Mouse (Mus musculus) midbrain, embryonic 11.5 days (tissue): ENCODE measurements around the gene Ube2r2. TPM values are rescaled to one million over a fixed set of nuclear protein-coding genes. Genes with fewer than 3 reads are reported as not detected.

ENCODE experiments used
- ATAC-seq: fragments of 200-750 bp; cut with Nextera tagmentation; 2 replicates; pipeline ENCODE4 v1.8.0; 2017; ENCODE audit warnings: moderate TSS enrichment, moderate library complexity; ENCODE audit not compliant: low FRiP score
- DNase-seq: peaks from one replicate; pipeline ENCODE4 v3.0.0; 2015; ENCODE audit warnings: low spot score; ENCODE audit errors: missing footprints
- H3K27ac ChIP-seq: fragments of 300-500 bp; sonication (generic); 2 replicates; pipeline ENCODE4 v1.5.1; 2014; ENCODE audit warnings: low read depth, low read length
- H3K27me3 ChIP-seq: fragments of 300-500 bp; sonication (generic); 2 replicates; pipeline ENCODE4 v1.6.1; 2014; ENCODE audit warnings: mild to moderate bottlenecking, low read length, moderate library complexity, mixed read lengths; ENCODE audit not compliant: control insufficient read depth, insufficient read depth
- H3K36me3 ChIP-seq: fragments of 300-500 bp; sonication (generic); 2 replicates; pipeline ENCODE4 v1.6.1; 2014; ENCODE audit warnings: mild to moderate bottlenecking, low read length, moderate library complexity, mixed read lengths; ENCODE audit not compliant: control insufficient read depth, insufficient read depth
- H3K4me1 ChIP-seq: fragments of 300-500 bp; sonication (generic); 2 replicates; pipeline ENCODE4 v1.6.1; 2014; ENCODE audit warnings: low read length; ENCODE audit not compliant: control insufficient read depth, insufficient read depth
- H3K4me2 ChIP-seq: fragments of 300-500 bp; sonication (generic); 2 replicates; pipeline ENCODE4 v1.6.1; 2014; ENCODE audit warnings: mild to moderate bottlenecking, moderate library complexity
- H3K4me3 ChIP-seq: fragments of 300-500 bp; sonication (generic); 2 replicates; pipeline ENCODE4 v1.5.1; 2014; ENCODE audit warnings: low read depth, low read length
- H3K9ac ChIP-seq: fragments of 300-500 bp; sonication (generic); 2 replicates; pipeline ENCODE4 v1.6.1; 2014; ENCODE audit warnings: low read length
- H3K9me3 ChIP-seq: fragments of 300-500 bp; sonication (generic); 2 replicates; pipeline ENCODE4 v1.6.1; 2016; ENCODE audit warnings: low read length; ENCODE audit not compliant: control insufficient read depth
- WGBS: fragments of 180-500 bp; shearing (Covaris S2); extraction: QIAGEN DNeasy Blood & Tissue Kit; methylation state at CpG from one replicate; pipeline ENCODE4 v1.1.7; 2014; 5-methylcytosine and 5-hydroxymethylcytosine counted together
- polyA plus RNA-seq: library from polyadenylated mRNA; unstranded; fragments of >200 nt; fragmentation: Nextera tagmentation; extraction: Ambion mirVana; gene quantifications from 2 replicates; pipeline ENCODE4 v1.2.1, GENCODE M21; 2014

Gene Ube2r2
- polyA plus RNA-seq, 1 experiment from 2014 or later, result 95.5 TPM

GRCm38 (mm10) chr4:41096794-41097193, 38.7 kb upstream of the Ube2r2 start:
- H3K9ac ChIP-seq, result no peak overlapping the region
- ATAC-seq (no peak), DNase-seq (peak; percentile 79)
- no peak overlapping the region for H3K27ac ChIP-seq
- H3K27me3 ChIP-seq, result peaks cover 20% of the 10 kb centered on the region
- no peaks in the 10 kb centered on the region for H3K4me1 ChIP-seq
- 78% methylated on average over 5 of the region's 5 CpGs for WGBS
- no peaks in the 10 kb centered on the region for H3K9me3 ChIP-seq
- H3K4me2 ChIP-seq, result no peak overlapping the region
- H3K4me3 ChIP-seq, result no peak overlapping the region
- no peaks in the 10 kb centered on the region for H3K36me3 ChIP-seq

GRCm38 (mm10) chr4:41097381-41097780, 38.2 kb upstream of the Ube2r2 start:
- Histone ChIP-seq H3K4me2 (peak overlapping the region; percentile 84), H3K4me1 (no peaks in the 10 kb centered on the region), H3K27me3 (peaks cover 20% of the 10 kb centered on the region), H3K9ac (peak overlapping the region; percentile 58; the same call in 1 of the 2 replicates), H3K9me3 (no peaks in the 10 kb centered on the region), H3K4me3 (no peak overlapping the region), H3K36me3 (no peaks in the 10 kb centered on the region), H3K27ac (no peak overlapping the region)
- ATAC-seq (no peak), DNase-seq (no peak)
- WGBS, result 41% methylated on average over 13 of the region's 13 CpGs

GRCm38 (mm10) chr4:41097871-41098576, 37.5 kb upstream of the Ube2r2 start, which contains the start of gene Aqp3:
TSS of gene Aqp3 (minus strand) at chr4:41098183.
- no peak within 1 kb of the TSS for H3K27ac ChIP-seq

GRCm38 (mm10) chr4:41098577-41098951, 37.0 kb upstream of the Ube2r2 start:
- Histone ChIP-seq H3K4me1 (no peaks in the 10 kb centered on the region), H3K27me3 (peaks cover 20% of the 10 kb centered on the region), H3K27ac (no peak overlapping the region), H3K4me2 (peak overlapping the region; percentile 84), H3K36me3 (no peaks in the 10 kb centered on the region), H3K9ac (peak overlapping the region; percentile 58; the same call in 1 of the 2 replicates), H3K4me3 (peak overlapping the region; percentile 41), H3K9me3 (no peaks in the 10 kb centered on the region)
- ATAC-seq (0 out of 2 replicates have a peak, but pooled peaks have one; percentile 14), DNase-seq (peak; percentile 84)
- 21% methylated on average over 11 of the region's 11 CpGs for WGBS

More at GRCm38 (mm10) chr4:41097871-41098576, 37.5 kb upstream of the Ube2r2 start, which contains the start of gene Aqp3:
- Histone ChIP-seq H3K9me3 (no peaks in the 10 kb centered on the region), H3K27me3 (peaks cover 20% of the 10 kb centered on the region), H3K4me3 (peak within 1 kb of the TSS; percentile 41), H3K4me1 (no peaks in the 10 kb centered on the region), H3K9ac (peak within 1 kb of the TSS; percentile 58), H3K4me2 (peak within 1 kb of the TSS; percentile 84), H3K36me3 (no peaks in the 10 kb centered on the region)
- WGBS, result under 1% methylated on average over 42 of the region's 42 CpGs
- DNase-seq, result peak; percentile 89
- peak; percentile 61; the same call in 1 of the 2 replicates for ATAC-seq

GRCm38 (mm10) chr4:41100986-41101385, 34.6 kb upstream of the Ube2r2 start:
- 22% methylated on average over 1 of the region's 1 CpGs for WGBS
- DNase-seq, result peak; percentile 28
- no peak overlapping the region for H3K4me3 ChIP-seq
- no peaks in the 10 kb centered on the region for H3K9me3 ChIP-seq
- peaks cover 20% of the 10 kb centered on the region for H3K27me3 ChIP-seq
- no peak overlapping the region for H3K9ac ChIP-seq
- no peak overlapping the region for H3K27ac ChIP-seq
- H3K4me1 ChIP-seq, result no peaks in the 10 kb centered on the region
- H3K4me2 ChIP-seq, result no peak overlapping the region
- no peak for ATAC-seq
- no peaks in the 10 kb centered on the region for H3K36me3 ChIP-seq

GRCm38 (mm10) chr4:41102901-41103300, 32.6 kb upstream of the Ube2r2 start:
- ATAC-seq (no peak), DNase-seq (peak; percentile 49)
- Histone ChIP-seq H3K9ac (no peak overlapping the region), H3K4me1 (no peaks in the 10 kb centered on the region), H3K27me3 (peaks cover 9% of the 10 kb centered on the region), H3K9me3 (no peaks in the 10 kb centered on the region), H3K36me3 (no peaks in the 10 kb centered on the region), H3K27ac (no peak overlapping the region), H3K4me2 (no peak overlapping the region), H3K4me3 (no peak overlapping the region)

GRCm38 (mm10) chr4:41107440-41107839, 28.1 kb upstream of the Ube2r2 start:
- WGBS, result 91% methylated on average over 4 of the region's 4 CpGs
- H3K27ac ChIP-seq, result no peak overlapping the region
- no peaks in the 10 kb centered on the region for H3K27me3 ChIP-seq
- H3K4me3 ChIP-seq, result no peak overlapping the region
- H3K4me1 ChIP-seq, result no peaks in the 10 kb centered on the region
- no peak overlapping the region for H3K9ac ChIP-seq
- no peak overlapping the region for H3K4me2 ChIP-seq
- no peaks in the 10 kb centered on the region for H3K9me3 ChIP-seq
- DNase-seq (no peak), ATAC-seq (no peak)
- H3K36me3 ChIP-seq, result no peaks in the 10 kb centered on the region

GRCm38 (mm10) chr4:41108717-41109425, 26.7 kb upstream of the Ube2r2 start:
- no peaks in the 10 kb centered on the region for H3K27me3 ChIP-seq
- WGBS, result 85% methylated on average over 10 of the region's 10 CpGs
- DNase-seq, result peak; percentile 21
- no peak overlapping the region for H3K27ac ChIP-seq
- H3K36me3 ChIP-seq, result no peaks in the 10 kb centered on the region
- H3K4me1 ChIP-seq, result no peaks in the 10 kb centered on the region
- no peak overlapping the region for H3K9ac ChIP-seq
- H3K4me3 ChIP-seq, result no peak overlapping the region
- ATAC-seq, result no peak
- no peak overlapping the region for H3K4me2 ChIP-seq
- no peaks in the 10 kb centered on the region for H3K9me3 ChIP-seq
